Mouse (Mus musculus): Measurements from ENCODE around the gene Sptb. TPM values are rescaled to one million over a fixed set of nuclear protein-coding genes. Genes with fewer than 3 reads are reported as not detected.

Sptb gene
- 1.1 and 3.3 TPM in 2 replicates for polyA plus RNA-seq (2012; rRNA removed)

DNA sequence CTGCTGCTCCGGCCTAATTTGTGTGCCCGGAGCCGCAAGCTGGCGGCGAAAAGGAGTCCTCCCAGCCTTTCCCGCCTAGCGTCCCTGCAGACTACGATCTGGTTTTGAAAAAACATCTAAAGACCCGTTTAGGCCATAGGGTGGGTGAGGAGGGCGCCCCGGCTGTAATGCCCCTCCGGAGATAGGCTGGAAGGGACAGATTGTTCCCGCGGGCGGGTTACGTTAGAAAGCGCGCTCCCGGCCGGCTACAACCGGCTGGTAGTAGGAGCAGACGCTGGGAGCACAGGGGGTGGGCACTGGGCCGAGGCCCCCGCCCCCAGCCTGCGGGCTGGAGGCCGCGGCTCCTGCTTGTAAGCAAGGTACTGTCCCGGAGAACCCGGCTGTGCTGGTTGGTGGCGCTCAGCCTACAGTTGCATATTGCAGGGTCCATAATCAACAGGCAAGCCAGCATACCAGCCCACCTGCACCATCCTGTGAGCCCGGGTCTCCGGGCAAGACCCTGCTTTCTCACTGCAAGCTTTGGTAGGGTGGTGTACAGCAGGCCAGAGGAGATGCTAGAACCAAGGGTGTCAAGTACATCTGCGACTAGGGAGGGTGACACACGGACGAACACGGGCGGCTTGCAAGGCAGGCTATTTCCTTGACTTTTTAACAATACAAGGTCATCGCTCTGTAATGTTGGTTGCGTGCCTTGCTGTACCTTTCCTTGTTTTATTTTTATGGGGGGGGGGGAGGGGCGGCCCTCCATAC is at the start of gene Sptb:
Sptb (minus strand) TSS at position 197 of the 750 bp plus-strand sequence.
- TF ChIP-seq CTCF (IDR thresholded peaks at IDR 0.05; ENCODE audit: insufficient read depth, low read length): no peak
- TF ChIP-seq POLR2A (IDR thresholded peaks at IDR 0.05; ENCODE audit: borderline replicate concordance, extremely low read depth, low read depth, low read length): no peak
- H3K4me1 ChIP-seq (ENCODE audit: control insufficient read depth, insufficient read depth, low read length): peaks cover 3% of the 10 kb centered on the region
- peak within 1 kb of the TSS; percentile 48 for H3K4me3 ChIP-seq (replicated peaks; ENCODE audit: extremely low read depth, low read depth, low read length)
- WGBS: 2% methylated on average over 40 of the region's 40 CpGs
- peak; percentile 42 for DNase-seq

DNA sequence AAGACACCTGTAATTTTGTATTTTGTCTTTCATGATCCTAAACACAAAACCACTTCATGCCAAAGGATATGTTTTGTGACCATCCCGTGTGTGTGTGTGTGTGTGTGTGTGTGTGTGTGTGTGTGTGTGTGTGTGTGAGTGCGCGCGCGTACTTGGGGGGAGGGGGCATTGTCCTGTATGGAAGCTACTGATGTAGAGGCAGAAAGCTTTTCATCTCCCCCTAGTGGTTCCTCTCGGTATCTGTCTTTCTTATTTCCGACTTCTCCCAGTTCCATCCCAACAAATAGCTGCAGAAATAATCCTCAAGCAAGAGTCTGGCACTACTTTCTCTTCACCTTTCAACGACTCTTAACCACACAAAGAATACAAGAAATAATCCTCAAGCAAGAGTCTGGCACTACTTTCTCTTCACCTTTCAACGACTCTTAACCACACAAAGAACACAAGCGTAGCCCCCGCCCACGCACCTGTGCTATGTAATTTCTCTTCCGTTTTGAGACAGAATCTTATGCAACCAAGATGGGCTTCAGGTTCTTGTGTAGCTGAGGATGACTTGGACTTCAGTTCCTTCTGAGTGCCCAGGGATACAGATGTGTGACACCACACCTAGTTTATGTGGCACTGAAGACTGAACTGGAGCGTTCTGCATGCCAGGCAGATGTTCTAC is 42.4 kb upstream of the Sptb start:
- Histone ChIP-seq H3K4me1 (ENCODE audit: control insufficient read depth, insufficient read depth, low read length) (no peaks in the 10 kb centered on the region), H3K4me3 (replicated peaks; ENCODE audit: extremely low read depth, low read depth, low read length) (no peak overlapping the region)
- TF ChIP-seq CTCF (IDR thresholded peaks at IDR 0.05; ENCODE audit: insufficient read depth, low read length) (no peak), POLR2A (IDR thresholded peaks at IDR 0.05; ENCODE audit: borderline replicate concordance, extremely low read depth, low read depth, low read length) (no peak)
- no peak for DNase-seq
- WGBS: 31% methylated on average over 14 of the region's 14 CpGs

DNA sequence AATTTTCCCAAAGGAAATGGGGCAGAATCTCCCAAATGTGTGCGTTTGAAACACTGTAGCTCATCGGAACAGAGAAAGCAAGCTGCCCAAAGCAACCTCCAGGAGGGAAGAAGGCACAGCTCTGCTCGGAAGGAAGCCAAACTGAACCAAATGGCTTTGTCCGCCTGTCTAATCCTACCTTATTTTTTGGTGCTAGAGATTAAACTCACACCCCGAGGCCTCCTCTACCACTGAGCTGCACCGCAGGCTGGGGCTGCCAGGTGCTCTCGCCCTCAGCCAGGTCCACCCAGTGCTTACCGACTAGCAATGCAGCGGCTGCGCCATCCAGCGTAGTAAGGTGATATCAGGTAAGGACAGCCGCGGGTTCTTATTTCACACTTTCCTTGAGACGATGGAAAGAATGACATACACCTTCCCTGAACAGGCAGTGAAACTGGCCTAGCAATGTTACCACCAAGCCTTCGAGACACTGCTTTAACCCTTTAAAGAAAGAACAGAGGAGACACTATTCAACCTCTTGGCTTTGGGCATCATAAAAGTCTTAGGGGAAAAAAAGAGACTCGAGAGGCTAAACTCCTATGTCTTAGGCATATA is 40.6 kb upstream of the Sptb start:
- 83% methylated on average over 16 of the region's 16 CpGs for WGBS
- Histone ChIP-seq H3K4me1 (ENCODE audit: control insufficient read depth, insufficient read depth, low read length) (no peaks in the 10 kb centered on the region), H3K4me3 (replicated peaks; ENCODE audit: extremely low read depth, low read depth, low read length) (no peak overlapping the region)
- no peak for TF ChIP-seq CTCF (IDR thresholded peaks at IDR 0.05; ENCODE audit: insufficient read depth, low read length)
- no peak for TF ChIP-seq POLR2A (IDR thresholded peaks at IDR 0.05; ENCODE audit: borderline replicate concordance, extremely low read depth, low read depth, low read length)
- no peak for DNase-seq

DNA sequence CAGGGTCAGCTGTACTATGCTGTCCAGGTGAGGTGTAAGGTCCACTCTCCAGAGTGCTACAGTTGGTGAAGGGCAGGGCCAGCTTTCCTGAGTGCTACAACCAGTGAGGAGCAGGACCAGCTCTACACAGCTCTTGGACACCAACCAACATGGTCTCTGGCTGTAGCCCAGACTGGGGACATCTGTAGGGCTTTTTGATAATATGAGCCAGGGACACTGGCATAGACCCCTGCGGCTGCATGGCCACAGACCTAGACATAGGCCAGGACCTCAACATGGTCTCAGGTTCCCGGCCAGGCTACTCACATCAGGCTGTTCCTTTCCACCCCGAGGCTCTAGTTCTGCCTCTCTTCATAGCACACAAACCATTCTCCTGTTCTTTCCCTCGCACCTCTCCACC is 17.6 kb upstream of the Sptb start:
- no peak for DNase-seq
- TF ChIP-seq CTCF (IDR thresholded peaks at IDR 0.05; ENCODE audit: insufficient read depth, low read length): no peak
- TF ChIP-seq POLR2A (IDR thresholded peaks at IDR 0.05; ENCODE audit: borderline replicate concordance, extremely low read depth, low read depth, low read length): no peak
- Histone ChIP-seq H3K4me3 (replicated peaks; ENCODE audit: extremely low read depth, low read depth, low read length) (no peak overlapping the region), H3K4me1 (ENCODE audit: control insufficient read depth, insufficient read depth, low read length) (no peaks in the 10 kb centered on the region)
- 87% methylated on average over 4 of the region's 4 CpGs for WGBS

DNA sequence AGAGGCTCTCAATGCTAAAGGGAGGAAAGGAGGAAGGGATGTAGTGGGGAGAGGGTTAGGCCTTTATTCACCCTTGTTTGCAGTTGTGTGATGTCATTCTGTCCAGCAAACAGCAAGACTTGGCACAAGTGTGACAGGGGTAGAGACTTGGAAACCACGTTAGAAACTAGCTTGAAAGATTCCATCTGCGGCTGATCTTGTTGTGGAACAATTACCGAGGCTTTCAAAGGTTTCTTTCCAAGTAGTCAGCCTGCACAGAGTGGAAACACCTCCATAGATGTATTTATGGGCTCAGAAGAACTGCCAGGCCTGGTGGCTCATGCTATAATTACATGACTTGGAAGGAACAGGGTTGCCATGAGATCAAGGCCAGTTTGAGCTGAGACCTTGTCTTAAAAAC is 11.7 kb upstream of the Sptb start:
- TF ChIP-seq POLR2A (IDR thresholded peaks at IDR 0.05; ENCODE audit: borderline replicate concordance, extremely low read depth, low read depth, low read length): no peak
- TF ChIP-seq CTCF (IDR thresholded peaks at IDR 0.05; ENCODE audit: insufficient read depth, low read length): no peak
- Histone ChIP-seq H3K4me1 (ENCODE audit: control insufficient read depth, insufficient read depth, low read length) (no peaks in the 10 kb centered on the region), H3K4me3 (replicated peaks; ENCODE audit: extremely low read depth, low read depth, low read length) (no peak overlapping the region)
- no peak for DNase-seq
- 61% methylated on average over 3 of the region's 3 CpGs for WGBS

DNA sequence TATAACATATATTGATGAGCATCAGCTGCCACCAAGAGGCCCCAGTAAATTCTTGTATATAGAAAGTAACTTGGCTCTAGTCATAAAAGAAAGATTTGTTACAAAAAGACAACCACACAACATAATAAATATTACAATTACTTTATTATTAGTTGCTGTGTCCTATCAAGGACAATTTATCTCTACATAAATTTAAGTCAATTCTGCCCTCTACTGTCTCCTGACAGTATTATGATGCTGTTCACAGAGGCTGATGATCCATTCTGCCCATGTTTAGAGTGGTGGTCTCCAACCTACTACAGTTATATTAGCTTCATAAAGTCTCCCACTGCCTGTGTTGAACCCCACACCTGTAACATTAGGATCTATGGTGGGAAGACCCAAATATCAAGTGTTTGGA is 10.2 kb upstream of the Sptb start:
- H3K4me3 ChIP-seq (replicated peaks; ENCODE audit: extremely low read depth, low read depth, low read length): no peak overlapping the region
- DNase-seq: no peak
- no peak for TF ChIP-seq CTCF (IDR thresholded peaks at IDR 0.05; ENCODE audit: insufficient read depth, low read length)
- TF ChIP-seq POLR2A (IDR thresholded peaks at IDR 0.05; ENCODE audit: borderline replicate concordance, extremely low read depth, low read depth, low read length): no peak
- no peaks in the 10 kb centered on the region for H3K4me1 ChIP-seq (ENCODE audit: control insufficient read depth, insufficient read depth, low read length)

DNA sequence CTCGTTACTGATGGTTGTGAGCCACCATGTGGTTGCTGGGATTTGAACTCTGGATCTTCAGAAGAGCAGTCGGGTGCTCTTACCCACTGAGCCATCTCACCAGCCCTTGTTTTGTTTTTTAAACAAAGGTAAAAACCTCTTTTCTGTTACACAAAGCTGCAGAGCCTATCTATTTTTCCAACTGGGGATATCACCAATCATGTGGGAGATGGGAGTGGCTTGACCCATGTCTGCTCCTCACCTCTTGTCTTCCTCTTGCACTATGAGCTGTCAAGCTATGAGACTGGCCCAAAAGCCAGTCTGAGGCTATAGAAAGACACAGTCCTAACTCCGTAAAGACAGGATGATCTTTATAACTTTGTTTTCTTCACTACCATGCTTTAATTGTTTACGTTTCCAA is 8.0 kb upstream of the Sptb start:
- 80% methylated on average over 4 of the region's 4 CpGs for WGBS
- Histone ChIP-seq H3K4me3 (replicated peaks; ENCODE audit: extremely low read depth, low read depth, low read length) (no peak overlapping the region), H3K4me1 (ENCODE audit: control insufficient read depth, insufficient read depth, low read length) (no peaks in the 10 kb centered on the region)
- no peak for DNase-seq
- TF ChIP-seq POLR2A (IDR thresholded peaks at IDR 0.05; ENCODE audit: borderline replicate concordance, extremely low read depth, low read depth, low read length) (no peak), CTCF (IDR thresholded peaks at IDR 0.05; ENCODE audit: insufficient read depth, low read length) (no peak)

DNA sequence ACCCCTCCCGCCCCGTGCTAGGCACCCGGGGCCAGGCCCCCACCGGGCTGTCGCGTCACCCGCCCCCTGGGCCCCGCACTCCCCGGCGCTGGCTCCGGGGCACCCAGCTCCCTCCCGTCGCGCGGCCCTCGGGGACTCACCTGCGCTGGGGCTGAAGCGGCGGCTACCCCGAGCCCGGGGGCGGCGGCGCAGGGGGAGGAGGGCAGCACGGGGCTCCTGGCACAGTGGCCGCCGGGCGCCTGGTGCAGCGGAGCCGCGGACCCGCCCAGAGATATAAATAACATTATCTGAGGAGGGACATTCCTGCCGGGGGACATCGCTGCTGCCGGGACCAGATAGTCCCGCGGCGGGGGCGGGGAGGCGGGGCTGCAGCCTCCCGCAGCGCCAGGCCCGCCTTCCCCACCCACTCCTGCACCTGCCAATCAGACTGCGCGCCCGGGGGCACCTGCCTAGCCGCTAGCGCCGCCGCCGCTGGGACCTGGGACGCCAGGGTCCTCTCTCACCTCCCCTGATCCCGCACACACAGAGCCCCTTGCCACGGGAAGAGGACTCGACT is 474 bp downstream of the Sptb start:
- Histone ChIP-seq H3K4me3 (replicated peaks; ENCODE audit: extremely low read depth, low read depth, low read length) (peak overlapping the region; percentile 48), H3K4me1 (ENCODE audit: control insufficient read depth, insufficient read depth, low read length) (peaks cover 3% of the 10 kb centered on the region)
- 2% methylated on average over 55 of the region's 55 CpGs for WGBS
- TF ChIP-seq POLR2A (IDR thresholded peaks at IDR 0.05; ENCODE audit: borderline replicate concordance, extremely low read depth, low read depth, low read length) (no peak), CTCF (IDR thresholded peaks at IDR 0.05; ENCODE audit: insufficient read depth, low read length) (no peak)
- DNase-seq: peak; percentile 52

DNA sequence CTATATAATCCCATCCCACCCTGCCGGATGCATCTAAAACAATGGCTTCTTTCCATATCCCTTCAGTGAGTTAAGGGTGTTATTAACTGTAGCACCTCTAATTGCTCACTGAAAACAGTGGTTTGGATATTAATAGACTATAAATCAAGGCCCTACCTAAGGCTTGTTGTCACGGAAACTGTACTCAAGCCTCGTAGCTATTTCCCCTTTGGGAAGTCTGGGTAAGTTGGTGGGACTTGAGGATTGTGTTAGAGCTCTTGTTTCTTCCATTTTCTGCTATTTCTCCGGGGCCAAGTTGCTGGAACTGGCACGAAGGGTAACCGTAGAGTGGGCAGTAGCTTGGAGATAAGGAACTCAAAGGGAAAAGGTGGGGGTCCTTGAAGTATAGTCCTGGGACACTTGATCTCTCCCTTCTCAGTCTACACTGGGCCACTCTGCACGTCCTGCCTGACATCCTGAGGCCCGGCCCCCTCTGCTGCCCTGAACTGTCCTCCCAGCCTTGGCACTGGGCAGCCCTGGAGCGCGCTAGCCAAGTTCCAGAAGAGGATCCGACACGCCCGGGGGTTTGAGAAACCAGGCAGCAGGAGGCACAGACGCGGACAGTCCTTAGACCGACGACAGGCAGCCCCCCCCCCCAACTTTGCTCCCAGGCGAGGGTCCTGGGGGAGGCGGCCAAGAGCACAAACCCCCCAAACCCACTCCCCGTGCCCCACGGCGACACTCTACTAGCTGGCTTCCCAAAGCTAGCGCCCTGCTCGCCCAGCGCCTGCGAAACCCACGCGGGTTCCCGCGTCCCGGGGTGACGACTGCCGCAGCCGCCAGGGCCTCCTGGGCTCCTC is 1.2 kb downstream of the Sptb start:
- 10% methylated on average over 34 of the region's 34 CpGs for whole genome bisulfite sequencing
- Histone ChIP-seq H3K4me1 (ENCODE audit: control insufficient read depth, insufficient read depth, low read length) (peaks cover 3% of the 10 kb centered on the region), H3K4me3 (replicated peaks; ENCODE audit: extremely low read depth, low read depth, low read length) (peak overlapping the region; percentile 48)
- DNase-seq: peak; percentile 26
- TF ChIP-seq POLR2A (IDR thresholded peaks at IDR 0.05; ENCODE audit: borderline replicate concordance, extremely low read depth, low read depth, low read length): no peak
- TF ChIP-seq CTCF (IDR thresholded peaks at IDR 0.05; ENCODE audit: insufficient read depth, low read length): no peak
